Mouse (Mus musculus): ENCODE measurements around the gene Rabepk. TPM values are rescaled to one million over a fixed set of nuclear protein-coding genes. Genes with fewer than 3 reads are reported as not detected.

Rabepk gene
- polyA plus RNA-seq, 1 experiment, result 59.9 TPM

DNA sequence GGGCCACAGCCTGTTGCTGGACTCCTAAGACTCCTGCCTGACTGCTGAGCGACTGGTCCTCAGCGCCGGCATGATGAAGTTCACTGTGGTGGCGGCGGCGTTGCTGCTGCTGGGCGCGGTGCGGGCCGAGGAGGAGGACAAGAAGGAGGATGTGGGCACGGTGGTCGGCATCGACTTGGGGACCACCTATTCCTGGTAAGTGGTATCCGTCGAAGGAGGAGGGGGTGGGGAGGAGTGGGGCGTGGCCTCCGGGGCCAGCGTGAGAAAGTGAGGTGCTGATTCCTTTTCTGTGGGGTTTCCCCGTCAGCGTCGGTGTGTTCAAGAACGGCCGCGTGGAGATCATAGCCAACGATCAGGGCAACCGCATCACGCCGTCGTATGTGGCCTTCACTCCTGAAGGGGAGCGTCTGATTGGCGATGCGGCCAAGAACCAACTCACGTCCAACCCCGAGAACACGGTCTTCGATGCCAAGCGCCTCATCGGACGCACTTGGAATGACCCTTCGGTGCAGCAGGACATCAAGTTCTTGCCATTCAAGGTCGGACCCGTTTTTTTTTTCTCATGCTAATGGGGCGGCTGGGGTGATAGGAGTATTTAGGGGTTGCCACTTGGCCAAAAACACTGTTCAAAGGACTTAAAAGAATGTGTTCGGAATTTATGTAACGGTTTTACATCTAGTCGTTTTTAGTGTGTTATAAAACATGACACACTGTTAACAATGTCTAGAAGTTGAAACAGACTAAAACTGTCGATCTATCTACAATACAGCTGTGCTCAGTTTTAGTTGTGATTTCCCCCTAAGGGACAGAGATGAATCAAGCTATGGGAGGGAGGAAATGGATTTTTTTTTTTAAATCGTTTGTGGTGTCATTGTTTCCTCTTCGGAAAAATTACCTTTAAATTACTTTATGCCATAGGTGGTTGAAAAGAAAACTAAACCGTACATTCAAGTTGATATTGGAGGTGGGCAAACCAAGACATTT is 27.2 kb downstream of the Rabepk start:
- no peaks in the 10 kb centered on the region for H3K27me3 ChIP-seq (ENCODE audit: control insufficient read depth, insufficient read depth, insufficient read length)
- H3K79me2 ChIP-seq (ENCODE audit: control insufficient read depth, insufficient read depth), result peaks cover 72% of the 10 kb centered on the region
- H3K4me3 ChIP-seq (ENCODE audit: insufficient read depth, poor library complexity, severe bottlenecking), result peak overlapping the region; percentile 97
- TF ChIP-seq CEBPB (IDR thresholded peaks at IDR 0.05; ENCODE audit: low read depth) (no peak), USF1 (IDR thresholded peaks at IDR 0.05; ENCODE audit: low read depth) (no peak), FOSL1 (IDR thresholded peaks at IDR 0.05; ENCODE audit: insufficient read depth, low read length, poor library complexity, severe bottlenecking) (no peak), CTCF (IDR thresholded peaks at IDR 0.05; ENCODE audit: control insufficient read depth, insufficient read depth, insufficient read length) (no peak), MYOG (IDR thresholded peaks at IDR 0.05; ENCODE audit: control insufficient read depth, extremely low read depth, insufficient read length) (no peak), MAX (IDR thresholded peaks at IDR 0.05) (no peak), MYOD1 (IDR thresholded peaks at IDR 0.05; ENCODE audit: control insufficient read depth, insufficient read length, low read depth) (no peak)
- peaks cover 52% of the 10 kb centered on the region for H3K36me3 ChIP-seq (ENCODE audit: control insufficient read depth, insufficient read depth)
- peak overlapping the region; percentile 94 for H3ac ChIP-seq (ENCODE audit: control insufficient read depth, insufficient read length, low read depth)
- H3K79me3 ChIP-seq (ENCODE audit: low read depth), result peaks cover 64% of the 10 kb centered on the region

DNA sequence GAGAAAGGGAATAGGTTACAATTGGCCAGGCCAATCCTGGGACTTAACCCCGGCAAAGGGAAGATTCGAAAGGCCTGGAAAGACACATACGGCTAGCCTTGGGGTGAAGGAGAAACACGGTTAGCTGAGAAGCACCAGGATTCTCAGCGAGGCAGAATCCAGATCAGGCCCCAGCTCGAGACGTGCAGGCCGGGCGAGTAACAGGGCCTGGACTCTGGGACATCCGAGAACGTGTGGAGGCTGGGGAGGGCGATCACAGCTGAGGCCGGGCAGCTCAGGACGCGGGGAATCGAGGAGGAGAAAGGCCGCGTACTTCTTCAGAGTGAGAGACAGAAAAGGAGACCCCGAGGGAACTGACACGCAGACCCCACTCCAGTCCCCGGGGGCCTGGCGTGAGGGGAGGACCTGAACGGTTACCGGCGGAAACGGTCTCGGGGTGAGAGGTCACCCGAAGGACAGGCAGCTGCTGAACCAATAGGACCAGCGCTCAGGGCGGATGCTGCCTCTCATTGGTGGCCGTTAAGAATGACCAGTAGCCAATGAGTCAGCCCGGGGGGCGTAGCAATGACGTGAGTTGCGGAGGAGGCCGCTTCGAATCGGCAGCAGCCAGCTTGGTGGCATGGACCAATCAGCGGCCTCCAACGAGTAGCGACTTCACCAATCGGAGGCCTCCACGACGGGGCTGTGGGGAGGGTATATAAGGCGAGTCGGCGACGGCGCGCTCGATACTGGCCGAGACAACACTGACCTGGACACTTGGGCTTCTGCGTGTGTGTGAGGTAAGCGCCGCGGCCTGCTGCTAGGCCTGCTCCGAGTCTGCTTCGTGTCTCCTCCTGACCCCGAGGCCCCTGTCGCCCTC is 28.1 kb downstream of the Rabepk start, which contains the start of gene Hspa5:
Gene Hspa5, plus strand, starts transcription at position 603 of the 859 bp plus-strand sequence.
- peak within 1 kb of the TSS; percentile 97 for H3ac ChIP-seq (ENCODE audit: control insufficient read depth, insufficient read length, low read depth)
- peak within 1 kb of the TSS; percentile 97 for H3K4me3 ChIP-seq (ENCODE audit: insufficient read depth, poor library complexity, severe bottlenecking)
- H3K36me3 ChIP-seq (ENCODE audit: control insufficient read depth, insufficient read depth), result peaks cover 43% of the 10 kb centered on the region
- TF ChIP-seq FOSL1 (IDR thresholded peaks at IDR 0.05; ENCODE audit: insufficient read depth, low read length, poor library complexity, severe bottlenecking) (no peak), MYOG (IDR thresholded peaks at IDR 0.05; ENCODE audit: control insufficient read depth, extremely low read depth, insufficient read length) (no peak), CTCF (IDR thresholded peaks at IDR 0.05; ENCODE audit: control insufficient read depth, insufficient read depth, insufficient read length) (no peak), MYOD1 (IDR thresholded peaks at IDR 0.05; ENCODE audit: control insufficient read depth, insufficient read length, low read depth) (no peak), USF1 (IDR thresholded peaks at IDR 0.05; ENCODE audit: low read depth) (no peak), CEBPB (IDR thresholded peaks at IDR 0.05; ENCODE audit: low read depth) (no peak), MAX (IDR thresholded peaks at IDR 0.05) (no peak)
- peaks cover 63% of the 10 kb centered on the region for H3K79me2 ChIP-seq (ENCODE audit: control insufficient read depth, insufficient read depth)
- H3K79me3 ChIP-seq (ENCODE audit: low read depth), result peaks cover 56% of the 10 kb centered on the region
- no peaks in the 10 kb centered on the region for H3K27me3 ChIP-seq (ENCODE audit: control insufficient read depth, insufficient read depth, insufficient read length)

DNA sequence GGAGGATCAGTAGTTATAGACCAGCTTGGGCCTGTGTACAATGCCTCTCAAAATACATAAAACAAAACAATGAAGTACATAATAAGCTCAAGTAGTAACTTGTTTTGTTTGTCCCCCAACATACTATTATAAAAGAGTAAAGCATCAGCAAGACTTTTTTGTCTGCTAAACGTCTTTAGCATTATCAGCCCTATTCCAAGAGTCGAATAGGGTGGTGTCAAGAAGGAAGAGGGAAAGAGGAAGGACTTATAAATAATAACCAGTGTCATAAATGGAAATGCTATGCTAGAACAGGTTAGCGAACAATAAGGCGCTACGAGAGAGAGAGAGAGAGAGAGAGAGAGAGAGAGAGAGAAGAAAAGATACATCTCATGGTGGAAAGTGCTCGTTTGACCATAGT is 28.8 kb downstream of the Rabepk start:
- Histone ChIP-seq H3K79me3 (ENCODE audit: low read depth) (peaks cover 49% of the 10 kb centered on the region), H3K4me3 (ENCODE audit: insufficient read depth, poor library complexity, severe bottlenecking) (peak overlapping the region; percentile 97), H3K36me3 (ENCODE audit: control insufficient read depth, insufficient read depth) (peaks cover 36% of the 10 kb centered on the region), H3K27me3 (ENCODE audit: control insufficient read depth, insufficient read depth, insufficient read length) (no peaks in the 10 kb centered on the region), H3K79me2 (ENCODE audit: control insufficient read depth, insufficient read depth) (peaks cover 56% of the 10 kb centered on the region), H3ac (ENCODE audit: control insufficient read depth, insufficient read length, low read depth) (peak overlapping the region; percentile 97)
- TF ChIP-seq FOSL1 (IDR thresholded peaks at IDR 0.05; ENCODE audit: insufficient read depth, low read length, poor library complexity, severe bottlenecking), result no peak
- TF ChIP-seq MAX (IDR thresholded peaks at IDR 0.05), result no peak
- TF ChIP-seq CEBPB (IDR thresholded peaks at IDR 0.05; ENCODE audit: low read depth), result no peak
- no peak for TF ChIP-seq MYOD1 (IDR thresholded peaks at IDR 0.05; ENCODE audit: control insufficient read depth, insufficient read length, low read depth)
- TF ChIP-seq CTCF (IDR thresholded peaks at IDR 0.05; ENCODE audit: control insufficient read depth, insufficient read depth, insufficient read length), result no peak
- no peak for TF ChIP-seq MYOG (IDR thresholded peaks at IDR 0.05; ENCODE audit: control insufficient read depth, extremely low read depth, insufficient read length)
- TF ChIP-seq USF1 (IDR thresholded peaks at IDR 0.05; ENCODE audit: low read depth), result no peak

GRCm38 (mm10) chr2:34770049-34770448 is 29.7 kb downstream of the Rabepk start:
- H3K79me3 ChIP-seq (ENCODE audit: low read depth), result peaks cover 40% of the 10 kb centered on the region
- TF ChIP-seq FOSL1 (IDR thresholded peaks at IDR 0.05; ENCODE audit: insufficient read depth, low read length, poor library complexity, severe bottlenecking) (peak; percentile 47), CEBPB (IDR thresholded peaks at IDR 0.05; ENCODE audit: low read depth) (peak; percentile 96), MYOD1 (IDR thresholded peaks at IDR 0.05; ENCODE audit: control insufficient read depth, insufficient read length, low read depth) (no peak), USF1 (IDR thresholded peaks at IDR 0.05; ENCODE audit: low read depth) (no peak)
- H3K36me3 ChIP-seq (ENCODE audit: control insufficient read depth, insufficient read depth), result peaks cover 27% of the 10 kb centered on the region
- H3K27me3 ChIP-seq (ENCODE audit: control insufficient read depth, insufficient read depth, insufficient read length), result no peaks in the 10 kb centered on the region
- H3K79me2 ChIP-seq (ENCODE audit: control insufficient read depth, insufficient read depth), result peaks cover 47% of the 10 kb centered on the region
- no peak overlapping the region for H3ac ChIP-seq (ENCODE audit: control insufficient read depth, insufficient read length, low read depth)
- no peak overlapping the region for H3K4me3 ChIP-seq (ENCODE audit: insufficient read depth, poor library complexity, severe bottlenecking)

DNA sequence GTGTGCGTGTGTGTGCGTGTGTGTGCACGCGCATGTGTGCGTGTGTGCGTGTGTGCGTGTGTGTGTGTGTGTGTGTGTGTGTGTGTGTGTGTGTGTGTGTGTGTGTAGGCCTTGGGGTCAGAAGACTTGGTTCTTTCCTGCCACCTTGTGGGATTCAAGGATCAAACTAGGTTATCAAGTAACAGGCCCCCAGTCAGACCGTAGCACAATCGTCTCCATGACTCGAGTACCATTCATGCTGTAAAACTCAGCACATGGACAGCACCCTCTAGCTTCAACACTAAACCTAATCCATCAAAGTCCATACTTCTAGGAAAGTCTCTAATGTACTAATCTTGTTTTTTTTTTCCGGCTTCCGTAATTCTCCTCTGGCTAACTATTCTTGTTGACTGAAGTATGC is 34.9 kb downstream of the Rabepk start:
- no peak overlapping the region for H3ac ChIP-seq (ENCODE audit: control insufficient read depth, insufficient read length, low read depth)
- H3K27me3 ChIP-seq (ENCODE audit: control insufficient read depth, insufficient read depth, insufficient read length), result no peaks in the 10 kb centered on the region
- H3K79me2 ChIP-seq (ENCODE audit: control insufficient read depth, insufficient read depth), result no peaks in the 10 kb centered on the region
- no peaks in the 10 kb centered on the region for H3K79me3 ChIP-seq (ENCODE audit: low read depth)
- H3K4me3 ChIP-seq (ENCODE audit: insufficient read depth, poor library complexity, severe bottlenecking), result no peak overlapping the region
- TF ChIP-seq FOSL1 (IDR thresholded peaks at IDR 0.05; ENCODE audit: insufficient read depth, low read length, poor library complexity, severe bottlenecking) (no peak), CTCF (IDR thresholded peaks at IDR 0.05; ENCODE audit: control insufficient read depth, insufficient read depth, insufficient read length) (no peak), MYOG (IDR thresholded peaks at IDR 0.05; ENCODE audit: control insufficient read depth, extremely low read depth, insufficient read length) (no peak), MYOD1 (IDR thresholded peaks at IDR 0.05; ENCODE audit: control insufficient read depth, insufficient read length, low read depth) (no peak), USF1 (IDR thresholded peaks at IDR 0.05; ENCODE audit: low read depth) (no peak), CEBPB (IDR thresholded peaks at IDR 0.05; ENCODE audit: low read depth) (no peak), MAX (IDR thresholded peaks at IDR 0.05) (no peak)
- H3K36me3 ChIP-seq (ENCODE audit: control insufficient read depth, insufficient read depth), result no peaks in the 10 kb centered on the region

All from C2C12 (cell line).